Mouse (Mus musculus) adrenal gland, adult 2 months (tissue): ENCODE results near the gene Rbm20. TPM values are rescaled to one million over a fixed set of nuclear protein-coding genes. Genes with fewer than 3 reads are reported as not detected.

Experiments used
- DNase-seq: peaks from one replicate; pipeline ENCODE4 v3.0.0; 2021
- polyA plus RNA-seq: library from polyadenylated mRNA; depleted of rRNA; stranded (reverse); fragments of >200 nt; gene quantifications from 2 replicates; pipeline ENCODE4 v1.2.3, GENCODE M21; 2012
- total RNA-seq, 2 experiments: library from RNA; stranded (reverse); gene quantifications; 2 replicates each; pipeline ENCODE4 v1.2.3; 2021

Gene Rbm20
- total and polyA plus RNA-seq, 3 experiments, result 1.0 to 2.0 (median 1.2) TPM

- no peak for DNase-seq
Measured at GRCm38 (mm10) chr19:53717364-53717763, 40.3 kb downstream of the Rbm20 start.

- DNase-seq, result no peak
Measured at GRCm38 (mm10) chr19:53722186-53722585, 45.1 kb downstream of the Rbm20 start.

- DNase-seq, result no peak
Measured at GRCm38 (mm10) chr19:53724053-53724452, 46.9 kb downstream of the Rbm20 start.

GRCm38 (mm10) chr19:53726340-53726739 is 49.2 kb downstream of the Rbm20 start:
- DNase-seq, result no peak

GRCm38 (mm10) chr19:53726755-53727154 is 49.6 kb downstream of the Rbm20 start:
- no peak for DNase-seq

- no peak for DNase-seq
Measured at GRCm38 (mm10) chr19:53727277-53727676, 50.2 kb downstream of the Rbm20 start.

GRCm38 (mm10) chr19:53727886-53728669 is 51.0 kb downstream of the Rbm20 start:
- DNase-seq, result no peak

- DNase-seq, result peak; percentile 17
Measured at GRCm38 (mm10) chr19:53729919-53730318, 52.8 kb downstream of the Rbm20 start.

GRCm38 (mm10) chr19:53731761-53732201 is 54.7 kb downstream of the Rbm20 start:
- peak; percentile 34 for DNase-seq

GRCm38 (mm10) chr19:53734845-53735244 is 57.7 kb downstream of the Rbm20 start:
- DNase-seq, result no peak

- DNase-seq, result no peak
Measured at GRCm38 (mm10) chr19:53738701-53739131, 61.6 kb downstream of the Rbm20 start.

GRCm38 (mm10) chr19:53739570-53740266 is 62.6 kb downstream of the Rbm20 start:
- no peak for DNase-seq

- peak; percentile 5 for DNase-seq
Measured at GRCm38 (mm10) chr19:53740750-53741380, 63.8 kb downstream of the Rbm20 start.

GRCm38 (mm10) chr19:53741902-53742301 is 64.8 kb downstream of the Rbm20 start:
- no peak for DNase-seq

- DNase-seq, result no peak
Measured at GRCm38 (mm10) chr19:53745354-53745753, 68.2 kb downstream of the Rbm20 start.

- DNase-seq, result no peak
Measured at GRCm38 (mm10) chr19:53746116-53746515, 69.0 kb downstream of the Rbm20 start.

- DNase-seq, result no peak
Measured at GRCm38 (mm10) chr19:53748236-53748775, 71.2 kb downstream of the Rbm20 start.

- no peak for DNase-seq
Measured at GRCm38 (mm10) chr19:53749326-53749725, 72.2 kb downstream of the Rbm20 start.

- no peak for DNase-seq
Measured at GRCm38 (mm10) chr19:53751420-53752185, 74.5 kb downstream of the Rbm20 start.

GRCm38 (mm10) chr19:53752993-53753392 is 75.9 kb downstream of the Rbm20 start:
- DNase-seq, result no peak

GRCm38 (mm10) chr19:53754421-53754830 is 77.3 kb downstream of the Rbm20 start:
- DNase-seq, result no peak

GRCm38 (mm10) chr19:53755346-53755745 is 78.2 kb downstream of the Rbm20 start:
- no peak for DNase-seq
